Mouse (Mus musculus) hindbrain, embryonic 13.5 days (tissue): ENCODE measurements around the gene Calml4. TPM values are rescaled to one million over a fixed set of nuclear protein-coding genes. Genes with fewer than 3 reads are reported as not detected.

Source experiments
- ATAC-seq: fragments of 200-750 bp; cut with Nextera tagmentation; 2 replicates; pipeline ENCODE4 v1.8.0; 2017; ENCODE audit warnings: moderate TSS enrichment; ENCODE audit not compliant: low FRiP score
- H3K27ac ChIP-seq: fragments of 300-500 bp; sonication (generic); 2 replicates; pipeline ENCODE4 v1.5.1; 2015; ENCODE audit warnings: inconsistent platforms, mild to moderate bottlenecking, moderate library complexity
- H3K27me3 ChIP-seq: fragments of 300-500 bp; sonication (generic); 2 replicates; pipeline ENCODE4 v1.6.1; 2015; ENCODE audit warnings: mild to moderate bottlenecking, inconsistent platforms
- H3K36me3 ChIP-seq: fragments of 300-500 bp; sonication (generic); 2 replicates; pipeline ENCODE4 v1.6.1; 2015; ENCODE audit warnings: mild to moderate bottlenecking, inconsistent platforms
- H3K4me1 ChIP-seq: fragments of 300-500 bp; sonication (generic); replicated peaks from 2 replicates; pipeline ENCODE4 v1.6.1; 2015; ENCODE audit warnings: inconsistent platforms
- H3K4me2 ChIP-seq: fragments of 300-500 bp; sonication (generic); 2 replicates; pipeline ENCODE4 v1.6.1; 2015; ENCODE audit warnings: inconsistent platforms, mild to moderate bottlenecking, moderate library complexity
- H3K4me3 ChIP-seq: fragments of 300-500 bp; sonication (generic); 2 replicates; pipeline ENCODE4 v1.5.1; 2015; ENCODE audit warnings: mild to moderate bottlenecking, inconsistent platforms
- H3K9ac ChIP-seq: fragments of 300-500 bp; sonication (generic); 2 replicates; pipeline ENCODE4 v1.6.1; 2015; ENCODE audit warnings: mild to moderate bottlenecking, inconsistent platforms
- H3K9me3 ChIP-seq: fragments of 300-500 bp; sonication (generic); 2 replicates; pipeline ENCODE4 v1.6.1; 2016; ENCODE audit warnings: inconsistent platforms
- WGBS: fragments of 180-500 bp; shearing (Covaris S2); methylation state at CpG from one replicate; pipeline ENCODE4 v1.1.7; 2015; 5-methylcytosine and 5-hydroxymethylcytosine counted together
- polyA plus RNA-seq: library from polyadenylated mRNA; unstranded; fragments of >200 nt; fragmentation: Nextera tagmentation; extraction: Ambion mirVana; gene quantifications from 2 replicates; pipeline ENCODE4 v1.2.1, GENCODE M21; 2015

Calml4 gene
- polyA plus RNA-seq, 1 experiment from 2014 or later: 21.2 TPM

DNA sequence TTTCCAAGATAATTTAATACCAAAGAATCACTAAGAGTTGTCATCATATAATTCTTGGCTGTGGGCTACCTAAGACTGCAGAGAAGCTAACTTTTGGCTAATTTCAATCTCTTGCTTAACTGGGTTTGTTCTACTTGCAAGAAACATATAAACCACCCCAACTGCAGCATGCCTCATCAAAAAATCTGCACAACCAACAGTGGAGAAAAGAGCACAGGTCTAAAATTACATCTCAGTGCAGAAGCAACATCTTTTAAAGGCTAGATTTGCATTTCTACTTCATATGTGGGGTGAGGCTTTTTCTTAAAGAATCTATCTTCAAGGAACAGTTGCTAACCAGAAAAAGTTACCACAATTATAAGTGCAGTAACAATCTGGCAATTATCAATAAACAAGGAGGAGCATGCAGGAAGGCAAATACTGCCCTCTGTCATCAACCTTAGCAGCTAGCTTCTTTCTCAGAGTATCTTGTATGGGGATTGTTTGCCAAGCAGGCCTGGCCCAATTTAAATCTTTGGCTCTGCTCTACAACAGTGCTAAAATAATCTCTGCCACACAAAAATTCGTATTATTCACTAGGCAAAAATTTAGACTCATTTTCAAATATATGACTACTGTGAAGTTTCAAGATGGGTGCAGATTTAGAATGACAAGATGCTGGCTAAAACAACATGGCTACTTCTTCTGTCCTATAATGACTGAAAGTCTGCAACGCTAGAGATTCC, 67.2 kb downstream of the Calml4 start:
- H3K4me2 ChIP-seq: no peak overlapping the region
- ATAC-seq: no peak
- 87% methylated on average over 2 of the region's 2 CpGs for WGBS

More for the DNA sequence above, 67.2 kb downstream of the Calml4 start:
- Histone ChIP-seq H3K4me1 (no peaks in the 10 kb centered on the region), H3K27me3 (no peaks in the 10 kb centered on the region), H3K27ac (no peak overlapping the region), H3K9me3 (no peaks in the 10 kb centered on the region), H3K4me3 (no peak overlapping the region), H3K36me3 (peaks cover 1% of the 10 kb centered on the region; the same call in 1 of the 2 replicates), H3K9ac (no peak overlapping the region)

Other genes starting within 250 kb of the Calml4 start
- 1.7 and 2.0 TPM in 2 replicates for gene Itga11, start 180.3 kb upstream of the Calml4 start, polyA plus RNA-seq
- 48.2 and 49.5 TPM in 2 replicates for gene Fem1b, start 46.1 kb upstream of the Calml4 start, polyA plus RNA-seq
- 6.0 and 6.1 TPM in 2 replicates for gene Cln6, start 19.3 kb upstream of the Calml4 start, polyA plus RNA-seq
- 64.9 and 68.2 TPM in 2 replicates for gene Pias1, start 129.8 kb downstream of the Calml4 start, polyA plus RNA-seq